Mouse (Mus musculus) granulocyte monocyte progenitor cell, adult 5-6 weeks (primary cell): ENCODE data around the gene Chkb. TPM values are rescaled to one million over a fixed set of nuclear protein-coding genes. Genes with fewer than 3 reads are reported as not detected.

Experiments
- ATAC-seq: replicated peaks from 2 replicates; pipeline ENCODE4 v1.8.0; 2016; ENCODE audit warnings: mild to moderate bottlenecking, moderate TSS enrichment, inconsistent platforms; ENCODE audit not compliant: poor library complexity, severe bottlenecking
- total RNA-seq, 2 experiments: library from RNA; stranded (forward) in 1 of 2; stranded (reverse) in 1 of 2; fragments of 200-712, 200-1000 nt in 1 of 2; fragments of >200 nt in 1 of 2; fragmentation: Nextera tagmentation in 1 of 2; gene quantifications; 2 replicates each; pipeline ENCODE4 v1.2.3; 2014 to 2017

Gene Chkb
- total RNA-seq (2014; fragmentation: Nextera tagmentation), result 77.0 and 85.0 TPM in 2 replicates
- total RNA-seq (2017), result 25.3 and 27.7 TPM in 2 replicates

- peak; percentile 83 for ATAC-seq
Measured at GRCm38 (mm10) chr15:89429352-89430221, at the start of gene Chkb, which contains the start of the genes C730034F03Rik and Gm44502. TSS of gene Chkb (minus strand) at chr15:89429908. TSS of gene C730034F03Rik (plus strand) at chr15:89429589. TSS of gene Gm44502 (minus strand) at chr15:89429696.

GRCm38 (mm10) chr15:89478622-89479021 lies 48.9 kb upstream of the Chkb start:
- ATAC-seq, result no peak

- ATAC-seq, result no peak
Measured at GRCm38 (mm10) chr15:89477806-89478205, 48.1 kb upstream of the Chkb start.

GRCm38 (mm10) chr15:89477091-89477491 lies 47.4 kb upstream of the Chkb start, which contains the start of gene Arsa:
TSS of gene Arsa (minus strand) at chr15:89477425.
- no peak for ATAC-seq

- no peak; the same call in 1 of the 2 replicates for ATAC-seq
Measured at GRCm38 (mm10) chr15:89476475-89476815, 46.7 kb upstream of the Chkb start.

GRCm38 (mm10) chr15:89475611-89476474 lies 46.1 kb upstream of the Chkb start:
- ATAC-seq, result peak; percentile 92

- no peak for ATAC-seq
Measured at GRCm38 (mm10) chr15:89475293-89475600, 45.5 kb upstream of the Chkb start.

- no peak for ATAC-seq
Measured at GRCm38 (mm10) chr15:89474596-89475292, 45.0 kb upstream of the Chkb start.

- no peak for ATAC-seq
Measured at GRCm38 (mm10) chr15:89473921-89474320, 44.2 kb upstream of the Chkb start.

- ATAC-seq, result no peak
Measured at GRCm38 (mm10) chr15:89473370-89473769, 43.7 kb upstream of the Chkb start.

GRCm38 (mm10) chr15:89471476-89471875 lies 41.8 kb upstream of the Chkb start:
- ATAC-seq, result no peak

GRCm38 (mm10) chr15:89468577-89468976 lies 38.9 kb upstream of the Chkb start:
- ATAC-seq, result peak; percentile 65; the same call in 1 of the 2 replicates

GRCm38 (mm10) chr15:89465052-89465451 lies 35.3 kb upstream of the Chkb start:
- ATAC-seq, result no peak

GRCm38 (mm10) chr15:89463334-89464235 lies 33.9 kb upstream of the Chkb start:
- ATAC-seq, result peak; percentile 53; the same call in 1 of the 2 replicates

- ATAC-seq, result no peak
Measured at GRCm38 (mm10) chr15:89462176-89462575, 32.5 kb upstream of the Chkb start.

- ATAC-seq, result no peak
Measured at GRCm38 (mm10) chr15:89461321-89461720, 31.6 kb upstream of the Chkb start.

GRCm38 (mm10) chr15:89460298-89460697 lies 30.6 kb upstream of the Chkb start:
- no peak for ATAC-seq

GRCm38 (mm10) chr15:89459821-89460220 lies 30.1 kb upstream of the Chkb start:
- no peak for ATAC-seq

- peak; percentile 44 for ATAC-seq
Measured at GRCm38 (mm10) chr15:89458942-89459341, 29.2 kb upstream of the Chkb start.
